Mouse (Mus musculus) layer of hippocampus, postnatal 10 days (tissue): ENCODE results near the gene Ccdc154. TPM values are rescaled to one million over a fixed set of nuclear protein-coding genes. Genes with fewer than 3 reads are reported as not detected.
A peak's percentile ranks its signal among the peaks of the same experiment; 100 is the strongest.

Source experiments
- DNase-seq, 2 experiments: peaks; one replicate each; pipeline ENCODE4 v3.0.0; 2021; ENCODE audit warnings: low spot score in 2 of 2
- total RNA-seq, 2 experiments: library from RNA; stranded (reverse); gene quantifications; 2 replicates each; pipeline ENCODE4 v1.2.3; 2021

Ccdc154 gene
- total RNA-seq, 2 experiments from 2014 or later = 0.18 TPM; not detected in 1

- DNase-seq = peak; percentile 98 to 99
Observed at GRCm38 (mm10) chr17:25184129-25184691, 21.9 kb downstream of the Ccdc154 start, which contains the start of gene BC003965. Gene BC003965, plus strand, starts transcription at chr17:25184554.

- no peak for DNase-seq
Observed at GRCm38 (mm10) chr17:25184961-25185360, 22.7 kb downstream of the Ccdc154 start.

GRCm38 (mm10) chr17:25187784-25188149 is 25.5 kb downstream of the Ccdc154 start:
- no peak for DNase-seq

GRCm38 (mm10) chr17:25188150-25189031 is 26.1 kb downstream of the Ccdc154 start, which contains the start of gene Unkl:
Gene Unkl, plus strand, starts transcription at chr17:25188397.
- peak; percentile 70 to 82 for DNase-seq

GRCm38 (mm10) chr17:25189091-25189490 is 26.8 kb downstream of the Ccdc154 start:
- no peak for DNase-seq

- DNase-seq = no peak
Observed at GRCm38 (mm10) chr17:25202401-25202800, 40.1 kb downstream of the Ccdc154 start.

- DNase-seq = no peak
Observed at GRCm38 (mm10) chr17:25210006-25210405, 47.7 kb downstream of the Ccdc154 start.

- no peak for DNase-seq
Observed at GRCm38 (mm10) chr17:25210680-25211466, 48.6 kb downstream of the Ccdc154 start.

- DNase-seq = no peak
Observed at GRCm38 (mm10) chr17:25211705-25212104, 49.4 kb downstream of the Ccdc154 start.

- no peak for DNase-seq
Observed at GRCm38 (mm10) chr17:25215431-25215830, 53.2 kb downstream of the Ccdc154 start.

- no peak for DNase-seq
Observed at GRCm38 (mm10) chr17:25218967-25219366, 56.7 kb downstream of the Ccdc154 start.

- DNase-seq = no peak
Observed at GRCm38 (mm10) chr17:25219492-25220295, 57.4 kb downstream of the Ccdc154 start.

- no peak for DNase-seq
Observed at GRCm38 (mm10) chr17:25220746-25221145, 58.5 kb downstream of the Ccdc154 start.

Other genes with a start within 250 kb of the Ccdc154 start
- 100 to 1,000 TPM; 276 to 287 TPM for gene Mapk8ip3, start 225.5 kb upstream of the Ccdc154 start, total RNA-seq
- 10 to 100 TPM; 13.0 to 14.1 TPM for gene Jpt2, start 201.8 kb upstream of the Ccdc154 start, total RNA-seq
- 10 to 100 TPM; 27.2 to 28.9 TPM for gene Cramp1l, start 146.7 kb upstream of the Ccdc154 start, total RNA-seq
- 10 to 100 TPM; 25.6 to 30.1 TPM for gene Ift140, start 146.4 kb upstream of the Ccdc154 start, total RNA-seq
- 1 to 10 TPM; 7.4 to 7.9 TPM for gene Tmem204, start 78.9 kb upstream of the Ccdc154 start, total RNA-seq
- 10 to 100 TPM; 36.5 to 43.3 TPM for gene Telo2, start 46.5 kb upstream of the Ccdc154 start, total RNA-seq
- 1 to 10 TPM in 1 of 2 experiments, under 1 TPM in 1; 0.89 to 1.4 TPM for gene Ptx4, start 41.7 kb upstream of the Ccdc154 start, total RNA-seq
- gene Clcn7, start 29.1 kb upstream of the Ccdc154 start, total RNA-seq = 10 to 100 TPM; 40.3 to 46.5 TPM
- not detected for gene Gm38655, start 13.0 kb downstream of the Ccdc154 start, total RNA-seq
- 10 to 100 TPM; 18.2 to 19.0 TPM for gene BC003965, start 22.1 kb downstream of the Ccdc154 start, total RNA-seq
- gene Unkl, start 25.9 kb downstream of the Ccdc154 start, total RNA-seq = 10 to 100 TPM; 32.0 to 33.7 TPM
- 10 to 100 TPM; 59.1 to 62.9 TPM for gene Gnptg, start 77.7 kb downstream of the Ccdc154 start, total RNA-seq
- gene Tsr3, start 77.7 kb downstream of the Ccdc154 start, total RNA-seq = 10 to 100 TPM; 31.0 to 35.6 TPM
- 10 to 100 TPM; 13.7 to 14.6 TPM for gene Baiap3, start 93.9 kb downstream of the Ccdc154 start, total RNA-seq
- gene Ube2i, start 112.2 kb downstream of the Ccdc154 start, total RNA-seq = 100 to 1,000 TPM; 238 to 255 TPM
- not detected for gene Prss34, start 135.9 kb downstream of the Ccdc154 start, total RNA-seq
- not detected for gene Prss28, start 146.2 kb downstream of the Ccdc154 start, total RNA-seq
- not detected for gene Prss29, start 156.2 kb downstream of the Ccdc154 start, total RNA-seq
- not detected for gene Tpsab1, start 183.1 kb downstream of the Ccdc154 start, total RNA-seq
- 1 to 10 TPM in 1 of 2 experiments, under 1 TPM in 1; 0.42 to 1.0 TPM for gene Tpsb2, start 203.8 kb downstream of the Ccdc154 start, total RNA-seq
- not detected for gene Tpsg1, start 206.8 kb downstream of the Ccdc154 start, total RNA-seq